Mouse (Mus musculus) CD4-positive, CD25-positive, alpha-beta regulatory T cell (primary cell): ENCODE results near the gene Olfr1135. TPM values are rescaled to one million over a fixed set of nuclear protein-coding genes. Genes with fewer than 3 reads are reported as not detected.

Experiments
- polyA plus RNA-seq: library from polyadenylated mRNA; unstranded; fragments of 100-300 nt; shearing (Covaris generic); gene quantifications from one replicate; pipeline ENCODE4 v1.2.1, GENCODE M21; 2017

The Olfr1135 gene
- polyA plus RNA-seq: not detected

DNA sequence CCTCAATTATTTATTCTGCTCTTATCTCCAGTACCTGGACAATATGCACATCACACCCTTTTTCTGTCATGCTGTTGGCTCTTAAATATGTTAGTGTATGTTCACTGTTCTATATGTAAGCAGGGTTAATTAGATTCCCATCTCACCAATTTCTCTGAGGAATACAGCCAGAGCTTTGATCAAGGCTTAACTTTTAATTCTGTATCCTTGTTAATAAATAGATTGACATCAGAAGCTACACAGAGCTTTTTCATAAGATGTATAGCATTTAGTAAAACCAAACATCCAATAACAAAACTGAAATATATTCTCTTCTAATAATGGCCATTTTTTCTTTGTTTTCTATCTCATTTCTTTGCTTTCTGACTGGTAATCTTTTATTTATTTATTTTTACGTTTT is at the start of gene Olfr1135:
Gene Olfr1135, minus strand, starts transcription at position 101 of the 400 bp plus-strand sequence.

DNA sequence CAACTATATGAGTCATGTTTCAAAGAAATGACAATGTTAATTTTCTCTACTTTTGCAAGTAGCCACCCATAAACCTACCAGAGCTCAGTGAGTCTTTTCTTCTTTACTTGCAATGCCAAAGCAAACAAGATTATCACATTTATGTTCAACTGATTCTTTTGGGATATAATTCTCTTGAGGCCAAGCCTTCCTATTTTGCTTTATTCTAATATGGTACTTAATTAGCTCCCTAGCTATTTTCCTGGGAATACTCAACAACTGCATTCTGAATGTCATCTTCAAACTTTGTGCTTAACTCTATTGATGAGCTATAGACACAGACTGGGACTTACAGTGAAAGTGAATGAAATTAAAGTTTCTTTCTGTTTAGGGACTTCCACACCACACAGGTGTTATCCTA is 39.6 kb upstream of the Olfr1135 start, which contains the start of gene Olfr1137:
Gene Olfr1137, minus strand, starts transcription at position 101 of the 400 bp plus-strand sequence.

GRCm38 (mm10) chr2:87693847-87694246 is 20.4 kb upstream of the Olfr1135 start, which contains the start of gene Olfr1136:
TSS of gene Olfr1136 (minus strand) at chr2:87693947.

DNA sequence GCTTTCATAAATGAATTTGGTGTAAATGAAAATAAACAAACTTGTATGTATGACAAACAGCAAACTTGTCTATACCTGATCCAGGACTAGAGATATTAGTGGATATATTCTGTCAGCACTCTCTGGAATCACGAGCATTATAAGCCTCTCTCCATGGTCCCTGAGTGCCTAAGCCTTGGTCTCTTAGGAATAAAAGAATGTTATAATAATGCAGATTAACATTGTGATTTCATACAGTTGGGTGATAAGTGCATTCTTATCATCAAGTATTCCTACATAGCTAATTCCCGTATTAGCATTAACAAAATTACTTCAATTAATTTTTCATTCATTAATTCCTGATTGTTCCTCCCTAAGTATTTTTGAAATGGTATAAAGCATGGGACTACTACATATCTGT is 15.1 kb downstream of the Olfr1135 start, which contains the start of gene Olfr1134:
Gene Olfr1134, minus strand, starts transcription at position 101 of the 400 bp plus-strand sequence.

DNA sequence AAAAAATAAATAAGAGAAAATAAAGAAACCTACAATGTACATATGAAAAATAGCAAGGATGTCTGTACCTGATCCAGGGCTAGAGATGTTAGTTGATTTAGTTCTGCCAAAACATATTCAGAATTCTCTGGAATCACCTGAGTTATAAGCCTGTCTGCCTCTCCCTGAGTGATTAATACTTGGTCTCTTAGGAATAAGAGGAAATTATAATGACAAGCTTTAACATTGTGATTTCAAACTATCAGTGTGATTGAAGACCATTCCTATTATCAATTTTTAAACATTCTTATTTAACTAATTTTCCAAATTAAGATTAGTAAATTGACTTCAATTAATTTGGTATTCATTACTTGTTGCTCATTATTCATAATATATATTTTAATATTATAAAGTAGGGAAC is 26.2 kb downstream of the Olfr1135 start, which contains the start of gene Olfr1133:
Gene Olfr1133, minus strand, starts transcription at position 101 of the 400 bp plus-strand sequence.

DNA sequence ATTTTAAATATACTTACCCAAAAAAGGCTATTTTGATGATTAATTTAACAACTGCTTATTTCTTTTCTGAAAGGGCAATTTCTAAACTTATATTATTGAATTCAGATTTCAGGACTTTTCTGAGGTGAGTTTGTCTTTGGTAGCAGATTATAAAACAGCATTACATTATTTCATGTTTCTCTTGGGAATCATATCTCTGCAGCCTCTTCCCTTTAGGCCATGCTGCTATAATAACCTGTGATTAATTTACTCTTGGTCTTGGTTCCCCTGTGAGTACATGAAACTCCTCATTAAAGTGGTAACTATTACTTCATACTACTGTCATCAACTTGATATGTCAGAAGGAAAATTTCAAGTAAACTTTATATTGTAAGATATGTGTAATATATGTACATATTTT is 36.0 kb downstream of the Olfr1135 start, which contains the start of gene Olfr1132:
Gene Olfr1132, minus strand, starts transcription at position 101 of the 400 bp plus-strand sequence.

DNA sequence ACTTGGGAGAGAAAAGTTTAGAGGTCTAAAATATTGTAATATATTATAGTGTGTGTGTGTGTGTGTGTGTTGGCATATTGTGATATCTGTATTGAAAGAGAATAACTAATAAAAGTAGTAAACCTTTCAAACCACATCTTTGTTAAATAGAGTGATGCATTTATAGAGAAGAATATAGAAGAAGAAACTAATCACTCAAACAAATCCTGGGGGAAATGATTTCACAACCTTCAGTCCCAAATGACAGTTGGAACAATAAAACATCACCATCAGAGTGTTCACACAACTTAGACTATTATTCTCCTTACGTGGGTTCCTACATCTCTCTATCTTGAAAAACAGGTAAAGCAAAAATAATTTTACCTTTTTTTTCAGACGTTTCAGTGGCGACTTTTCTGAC is 46.7 kb downstream of the Olfr1135 start, which contains the start of gene Olfr1131:
Gene Olfr1131, plus strand, starts transcription at position 301 of the 400 bp plus-strand sequence.

Other genes with a start within 250 kb of the Olfr1135 start
- 0.19 TPM for gene Olfr1124, start 243.4 kb downstream of the Olfr1135 start, polyA plus RNA-seq
- gene Olfr1126, start 219.7 kb downstream of the Olfr1135 start, polyA plus RNA-seq: not detected
- not detected for gene Pramel7, start 176.6 kb downstream of the Olfr1135 start, polyA plus RNA-seq
- not detected for gene Pramel6, start 167.1 kb downstream of the Olfr1135 start, polyA plus RNA-seq
- not detected for gene Olfr153, start 141.9 kb downstream of the Olfr1135 start, polyA plus RNA-seq
- gene Olfr1128, start 128.1 kb downstream of the Olfr1135 start, polyA plus RNA-seq: not detected
- 0.07 TPM for gene Olfr1129, start 99.8 kb downstream of the Olfr1135 start, polyA plus RNA-seq
- not detected for gene Olfr1130, start 67.5 kb downstream of the Olfr1135 start, polyA plus RNA-seq
- 0.13 TPM for gene Olfr1131, start 46.6 kb downstream of the Olfr1135 start, polyA plus RNA-seq
- not detected for gene Olfr1132, start 36.1 kb downstream of the Olfr1135 start, polyA plus RNA-seq
- gene Olfr1133, start 26.3 kb downstream of the Olfr1135 start, polyA plus RNA-seq: not detected
- not detected for gene Olfr1134, start 15.2 kb downstream of the Olfr1135 start, polyA plus RNA-seq
- not detected for gene Olfr1136, start 20.3 kb upstream of the Olfr1135 start, polyA plus RNA-seq
- not detected for gene Olfr1137, start 39.5 kb upstream of the Olfr1135 start, polyA plus RNA-seq
- not detected for gene Olfr1138, start 66.3 kb upstream of the Olfr1135 start, polyA plus RNA-seq
- not detected for gene Olfr1140, start 70.1 kb upstream of the Olfr1135 start, polyA plus RNA-seq
- gene Olfr1141, start 80.3 kb upstream of the Olfr1135 start, polyA plus RNA-seq: not detected
- gene Olfr152, start 105.8 kb upstream of the Olfr1135 start, polyA plus RNA-seq: not detected
- gene Olfr1143, start 126.9 kb upstream of the Olfr1135 start, polyA plus RNA-seq: not detected
- not detected for gene Olfr1145, start 136.2 kb upstream of the Olfr1135 start, polyA plus RNA-seq
- not detected for gene Olfr1148, start 156.9 kb upstream of the Olfr1135 start, polyA plus RNA-seq
- gene Olfr1150-ps1, start 170.3 kb upstream of the Olfr1135 start, polyA plus RNA-seq: not detected
- gene Olfr1151, start 182.2 kb upstream of the Olfr1135 start, polyA plus RNA-seq: 0.11 TPM
- 0.05 TPM for gene Olfr1152, start 192.8 kb upstream of the Olfr1135 start, polyA plus RNA-seq
- not detected for gene Olfr1153, start 221.3 kb upstream of the Olfr1135 start, polyA plus RNA-seq
- not detected for gene Olfr1154, start 231.5 kb upstream of the Olfr1135 start, polyA plus RNA-seq